Mouse (Mus musculus) hindbrain, embryonic 11.5 days (tissue): Measurements from ENCODE around the gene Snf8. TPM values are rescaled to one million over a fixed set of nuclear protein-coding genes. Genes with fewer than 3 reads are reported as not detected.
A peak's percentile ranks its signal among the peaks of the same experiment; 100 is the strongest.

Source experiments
- ATAC-seq: fragments of 200-750 bp; cut with Nextera tagmentation; 2 replicates; pipeline ENCODE4 v1.8.0; 2017; ENCODE audit warnings: mild to moderate bottlenecking, moderate TSS enrichment, moderate library complexity; ENCODE audit not compliant: low FRiP score
- DNase-seq: peaks from one replicate; pipeline ENCODE4 v3.0.0-alpha.2; 2015; ENCODE audit warnings: low spot score
- H3K27ac ChIP-seq: fragments of 300-500 bp; sonication (generic); 2 replicates; pipeline ENCODE4 v1.5.1; 2014; ENCODE audit warnings: mild to moderate bottlenecking, low read depth, low read length
- H3K27me3 ChIP-seq: fragments of 300-500 bp; sonication (generic); 2 replicates; pipeline ENCODE4 v1.6.1; 2014; ENCODE audit warnings: mild to moderate bottlenecking, low read length, moderate library complexity, mixed read lengths; ENCODE audit not compliant: control insufficient read depth, insufficient read depth
- H3K36me3 ChIP-seq: fragments of 300-500 bp; sonication (generic); 2 replicates; pipeline ENCODE4 v1.6.1; 2014; ENCODE audit warnings: mild to moderate bottlenecking, low read length, moderate library complexity, mixed read lengths; ENCODE audit not compliant: control insufficient read depth, insufficient read depth
- H3K4me1 ChIP-seq: fragments of 300-500 bp; sonication (generic); replicated peaks from 2 replicates; pipeline ENCODE4 v1.6.1; 2014; ENCODE audit warnings: low read length, mixed read lengths; ENCODE audit not compliant: control insufficient read depth, insufficient read depth
- H3K4me2 ChIP-seq: fragments of 300-500 bp; sonication (generic); replicated peaks from 2 replicates; pipeline ENCODE4 v1.6.1; 2014; ENCODE audit warnings: mild to moderate bottlenecking, low read depth, low read length
- H3K4me3 ChIP-seq: fragments of 300-500 bp; sonication (generic); 2 replicates; pipeline ENCODE4 v1.5.1; 2014; ENCODE audit warnings: low read depth, low read length
- H3K9ac ChIP-seq: fragments of 300-500 bp; sonication (generic); 2 replicates; pipeline ENCODE4 v1.6.1; 2014; ENCODE audit warnings: low read depth, low read length
- H3K9me3 ChIP-seq: fragments of 300-500 bp; sonication (generic); 2 replicates; pipeline ENCODE4 v1.6.1; 2016; ENCODE audit warnings: low read length; ENCODE audit not compliant: control insufficient read depth
- WGBS: fragments of 180-500 bp; shearing (Covaris S2); extraction: QIAGEN DNeasy Blood & Tissue Kit; methylation state at CpG from one replicate; pipeline ENCODE4 v1.1.7; 2014; 5-methylcytosine and 5-hydroxymethylcytosine counted together
- polyA plus RNA-seq: library from polyadenylated mRNA; unstranded; fragments of >200 nt; fragmentation: Nextera tagmentation; extraction: Ambion mirVana; gene quantifications from 2 replicates; pipeline ENCODE4 v1.2.1, GENCODE M21; 2014

Snf8 gene
- polyA plus RNA-seq, 1 experiment from 2014 or later: 47.3 TPM

GRCm38 (mm10) chr11:96003969-96004792 is 30.5 kb upstream of the Snf8 start:
- H3K9me3 ChIP-seq: no peaks in the 10 kb centered on the region
- peak overlapping the region; percentile 99 for H3K9ac ChIP-seq
- no peak for ATAC-seq
- H3K4me2 ChIP-seq: peak overlapping the region; percentile 88
- no peaks in the 10 kb centered on the region for H3K36me3 ChIP-seq
- no peaks in the 10 kb centered on the region for H3K27me3 ChIP-seq
- H3K27ac ChIP-seq: peak overlapping the region; percentile 99
- 0% methylated on average over 32 of the region's 32 CpGs for WGBS
- peak; percentile 54 for DNase-seq
- peaks cover 6% of the 10 kb centered on the region for H3K4me1 ChIP-seq
- H3K4me3 ChIP-seq: peak overlapping the region; percentile 97

DNA sequence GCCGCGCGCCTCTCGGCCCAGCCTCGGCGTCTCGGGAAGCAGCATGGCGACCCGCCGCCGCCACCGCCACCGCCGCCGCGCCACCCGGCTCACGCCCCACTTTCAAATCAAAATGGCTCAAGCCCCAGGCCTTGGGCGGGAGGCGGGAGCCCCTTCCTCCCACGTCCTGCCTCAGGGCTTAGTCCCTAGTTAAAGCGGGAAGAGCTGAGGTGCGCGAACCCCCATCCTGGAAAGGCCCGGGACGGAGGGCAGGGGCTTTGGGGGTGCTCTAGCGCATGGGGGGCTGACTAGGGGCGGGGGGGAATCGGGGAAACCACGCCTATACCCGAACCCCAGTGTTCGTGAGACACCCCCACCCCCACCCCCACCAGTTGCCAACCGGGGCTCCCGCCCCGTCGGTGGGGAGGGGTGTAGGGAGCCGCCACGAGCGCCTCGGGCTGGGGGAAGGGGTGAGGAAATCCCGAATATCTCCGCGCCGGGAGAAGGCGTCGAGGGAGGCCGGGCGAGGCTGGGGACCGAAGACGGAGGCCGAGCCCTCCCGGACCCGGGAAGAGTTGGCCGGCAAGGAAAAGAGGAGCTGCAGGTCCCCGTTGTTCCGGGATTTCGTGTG is 29.8 kb upstream of the Snf8 start:
- Histone ChIP-seq H3K4me1 (peaks cover 6% of the 10 kb centered on the region), H3K9ac (peak overlapping the region; percentile 99), H3K27me3 (no peaks in the 10 kb centered on the region), H3K9me3 (no peaks in the 10 kb centered on the region), H3K4me2 (peak overlapping the region; percentile 88), H3K27ac (peak overlapping the region; percentile 99), H3K4me3 (peak overlapping the region; percentile 97), H3K36me3 (no peaks in the 10 kb centered on the region)
- ATAC-seq: no peak
- 0% methylated on average over 46 of the region's 57 CpGs for WGBS
- DNase-seq: peak; percentile 70

DNA sequence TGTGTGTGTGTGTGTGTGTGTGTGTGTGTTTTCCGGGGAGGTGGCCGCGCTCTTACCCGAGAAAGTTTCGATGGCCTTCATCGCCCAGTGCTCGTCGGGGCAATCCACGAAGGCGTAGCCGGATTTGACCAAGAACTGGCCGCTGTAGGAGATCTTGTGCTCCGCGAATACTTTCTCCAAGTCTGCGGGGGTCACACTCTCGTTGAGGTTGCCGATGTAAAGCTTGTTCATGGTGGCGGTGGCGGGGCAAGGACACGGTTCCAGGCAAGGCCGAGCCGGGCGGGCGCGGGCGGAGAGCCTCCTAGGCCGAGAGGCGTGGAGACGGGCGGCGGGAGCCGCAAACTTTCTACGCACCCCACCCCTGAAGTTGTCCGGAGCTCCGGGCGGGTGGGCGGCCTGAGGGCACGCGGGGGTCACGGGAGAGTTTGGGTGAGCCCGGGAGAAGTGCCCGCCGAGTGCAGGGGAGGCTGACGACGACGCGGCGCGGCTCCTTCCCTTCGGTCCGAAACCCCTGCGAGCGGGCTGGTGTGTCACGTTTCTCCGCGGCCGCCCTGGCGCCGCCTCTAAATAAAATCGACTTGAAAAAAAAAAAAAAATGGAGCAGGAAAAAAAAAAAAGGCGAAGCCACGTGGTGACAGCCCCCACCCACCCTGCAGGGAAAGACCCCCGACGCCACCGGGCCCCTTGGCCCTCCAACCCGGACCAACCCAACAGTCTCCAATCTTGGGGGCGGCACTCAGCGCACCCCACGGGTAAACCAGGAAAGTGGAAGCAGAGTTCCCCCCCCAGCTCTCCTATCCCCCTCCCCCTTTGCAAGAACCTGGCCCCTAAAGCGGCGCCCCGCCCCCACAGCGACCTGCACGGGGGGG is 29.0 kb upstream of the Snf8 start, which contains the start of gene Igf2bp1:
Gene Igf2bp1, minus strand, starts transcription at position 538 of the 869 bp plus-strand sequence.
- ATAC-seq: peak; percentile 74; the same call in 1 of the 2 replicates

DNA sequence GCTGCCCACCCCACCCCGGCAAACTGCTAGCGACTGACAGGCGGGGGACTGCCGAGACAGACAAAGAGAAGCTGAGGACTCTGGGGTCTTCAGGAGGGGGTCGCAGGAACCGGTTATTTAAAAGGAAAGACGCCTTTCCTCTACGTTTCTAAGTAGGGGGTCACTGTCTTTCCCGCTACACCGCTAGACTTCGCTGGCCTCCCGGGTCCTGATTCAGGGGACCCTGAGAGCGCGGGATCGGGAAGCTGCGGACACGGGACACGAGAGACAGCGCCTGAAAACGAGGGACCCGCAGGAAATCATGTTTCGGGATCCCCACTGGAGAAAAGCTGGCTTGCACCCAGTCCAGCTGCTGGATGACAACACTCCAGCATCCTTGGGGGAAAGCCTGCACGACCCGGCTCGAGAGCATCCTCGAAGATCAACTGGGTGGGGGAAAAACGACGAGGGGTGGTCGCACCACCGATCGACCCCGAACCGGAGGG is 28.3 kb upstream of the Snf8 start:
- H3K27ac ChIP-seq: peak overlapping the region; percentile 99
- no peaks in the 10 kb centered on the region for H3K9me3 ChIP-seq
- peak overlapping the region; percentile 99 for H3K9ac ChIP-seq
- H3K36me3 ChIP-seq: no peaks in the 10 kb centered on the region
- ATAC-seq (peak; percentile 52), DNase-seq (no peak)
- peak overlapping the region; percentile 88 for H3K4me2 ChIP-seq
- peaks cover 6% of the 10 kb centered on the region for H3K4me1 ChIP-seq
- WGBS: under 1% methylated on average over 33 of the region's 33 CpGs
- H3K4me3 ChIP-seq: peak overlapping the region; percentile 97
- no peaks in the 10 kb centered on the region for H3K27me3 ChIP-seq

More for the DNA sequence above, 29.0 kb upstream of the Snf8 start, which contains the start of gene Igf2bp1:
- Histone ChIP-seq H3K9ac (peak within 1 kb of the TSS; percentile 99), H3K4me3 (peak within 1 kb of the TSS; percentile 97), H3K4me1 (peaks cover 6% of the 10 kb centered on the region), H3K36me3 (no peaks in the 10 kb centered on the region), H3K27ac (peak within 1 kb of the TSS; percentile 99), H3K4me2 (peak within 1 kb of the TSS; percentile 88), H3K9me3 (no peaks in the 10 kb centered on the region), H3K27me3 (no peaks in the 10 kb centered on the region)
- 1% methylated on average over 55 of the region's 74 CpGs for WGBS
- peak; percentile 82 for DNase-seq

- peak overlapping the region; percentile 88 for H3K4me2 ChIP-seq
- ATAC-seq: peak; percentile 82
- H3K36me3 ChIP-seq: no peaks in the 10 kb centered on the region
- H3K9ac ChIP-seq: peak overlapping the region; percentile 99
- peak; percentile 93 for DNase-seq
- peaks cover 5% of the 10 kb centered on the region for H3K4me1 ChIP-seq
- H3K27me3 ChIP-seq: no peaks in the 10 kb centered on the region
- WGBS: under 1% methylated on average over 64 of the region's 67 CpGs
- peak overlapping the region; percentile 99 for H3K27ac ChIP-seq
- peak overlapping the region; percentile 97 for H3K4me3 ChIP-seq
- no peaks in the 10 kb centered on the region for H3K9me3 ChIP-seq
Observed at GRCm38 (mm10) chr11:96006852-96007515, 27.7 kb upstream of the Snf8 start.

- no peak; the same call in 1 of the 2 replicates for ATAC-seq
- DNase-seq: peak; percentile 74
- peak overlapping the region; percentile 99 for H3K9ac ChIP-seq
- H3K4me1 ChIP-seq: no peaks in the 10 kb centered on the region; the same call in 1 of the 2 replicates
- H3K9me3 ChIP-seq: no peaks in the 10 kb centered on the region
- H3K27ac ChIP-seq: peak overlapping the region; percentile 99
- H3K36me3 ChIP-seq: no peaks in the 10 kb centered on the region
- H3K4me2 ChIP-seq: peak overlapping the region; percentile 88
- WGBS: under 1% methylated on average over 33 of the region's 33 CpGs
- H3K27me3 ChIP-seq: no peaks in the 10 kb centered on the region
- peak overlapping the region; percentile 97 for H3K4me3 ChIP-seq
Observed at GRCm38 (mm10) chr11:96007516-96008235, 27.0 kb upstream of the Snf8 start.

- Histone ChIP-seq H3K9me3 (no peaks in the 10 kb centered on the region), H3K4me2 (no peak overlapping the region), H3K27me3 (no peaks in the 10 kb centered on the region), H3K27ac (no peak overlapping the region), H3K4me3 (no peak overlapping the region), H3K36me3 (no peaks in the 10 kb centered on the region), H3K9ac (no peak overlapping the region), H3K4me1 (no peaks in the 10 kb centered on the region; the same call in 1 of the 2 replicates)
- 0% methylated on average over 1 of the region's 1 CpGs for WGBS
- no peak for DNase-seq
- no peak for ATAC-seq
Observed at GRCm38 (mm10) chr11:96008827-96009226, 25.9 kb upstream of the Snf8 start.
